Mouse (Mus musculus) kidney, adult 8-10 months (tissue): Measurements from ENCODE around the gene Gpr84.

Source experiments
- DNase-seq, 2 experiments: peaks; one replicate each; pipeline ENCODE4 v3.0.0; 2022

The Gpr84 gene

GRCm38 (mm10) chr15:103305792-103306645, 4.4 kb downstream of the Gpr84 start:
- DNase-seq, result peak; percentile 60 to 83

- DNase-seq, result peak; percentile 97 to 98
Measured at GRCm38 (mm10) chr15:103305070-103305678, 5.2 kb downstream of the Gpr84 start.

- DNase-seq, result no peak
Measured at GRCm38 (mm10) chr15:103304616-103304969, 5.8 kb downstream of the Gpr84 start.

- no peak for DNase-seq
Measured at GRCm38 (mm10) chr15:103303916-103304615, 6.3 kb downstream of the Gpr84 start.

GRCm38 (mm10) chr15:103302341-103303021, 7.9 kb downstream of the Gpr84 start:
- DNase-seq, result no peak

- no peak for DNase-seq
Measured at GRCm38 (mm10) chr15:103301547-103302340, 8.7 kb downstream of the Gpr84 start.

GRCm38 (mm10) chr15:103301046-103301445, 9.4 kb downstream of the Gpr84 start:
- DNase-seq, result no peak

- DNase-seq, result no peak
Measured at GRCm38 (mm10) chr15:103300560-103300959, 9.9 kb downstream of the Gpr84 start.

GRCm38 (mm10) chr15:103300067-103300471, 10.3 kb downstream of the Gpr84 start:
- DNase-seq, result no peak

- no peak for DNase-seq
Measured at GRCm38 (mm10) chr15:103299644-103300043, 10.8 kb downstream of the Gpr84 start.

- DNase-seq, result no peak
Measured at GRCm38 (mm10) chr15:103298861-103299616, 11.4 kb downstream of the Gpr84 start.

- DNase-seq, result no peak
Measured at GRCm38 (mm10) chr15:103298026-103298425, 12.4 kb downstream of the Gpr84 start.

GRCm38 (mm10) chr15:103297313-103297712, 13.1 kb downstream of the Gpr84 start:
- no peak for DNase-seq

GRCm38 (mm10) chr15:103295851-103296250, 14.6 kb downstream of the Gpr84 start:
- no peak for DNase-seq

- no peak for DNase-seq
Measured at GRCm38 (mm10) chr15:103294649-103295048, 15.8 kb downstream of the Gpr84 start.

GRCm38 (mm10) chr15:103293375-103293774, 17.0 kb downstream of the Gpr84 start:
- no peak for DNase-seq

- DNase-seq, result no peak
Measured at GRCm38 (mm10) chr15:103292673-103293345, 17.6 kb downstream of the Gpr84 start.

- no peak for DNase-seq
Measured at GRCm38 (mm10) chr15:103290843-103291242, 19.6 kb downstream of the Gpr84 start.

GRCm38 (mm10) chr15:103290417-103290816, 20.0 kb downstream of the Gpr84 start:
- DNase-seq, result no peak

- no peak for DNase-seq
Measured at GRCm38 (mm10) chr15:103289600-103289999, 20.8 kb downstream of the Gpr84 start.
